Mouse (Mus musculus): ENCODE data around the gene Hfe2. TPM values are rescaled to one million over a fixed set of nuclear protein-coding genes. Genes with fewer than 3 reads are reported as not detected.
"Not testable (repeated sequence)": the region's sequence is repeated elsewhere in the genome, so short reads cannot be mapped to it uniquely, and the experiment has no call there.

Hfe2 gene
- total RNA-seq, 2 experiments from 2014 or later: 383 to 415 TPM

GRCm38 (mm10) chr3:96496216-96496615 lies 28.8 kb upstream of the Hfe2 start:
- DNase-seq: no peak

- DNase-seq: not testable (repeated sequence)
Observed at GRCm38 (mm10) chr3:96496620-96497275, 28.2 kb upstream of the Hfe2 start.

GRCm38 (mm10) chr3:96497451-96498028 lies 27.4 kb upstream of the Hfe2 start:
- peak; percentile 59 for DNase-seq

GRCm38 (mm10) chr3:96498476-96499245 lies 26.3 kb upstream of the Hfe2 start:
- DNase-seq: no peak

- peak; percentile 69 for DNase-seq
Observed at GRCm38 (mm10) chr3:96499481-96500288, 25.3 kb upstream of the Hfe2 start.

- DNase-seq: peak; percentile 89
Observed at GRCm38 (mm10) chr3:96500289-96500621, 24.7 kb upstream of the Hfe2 start.

GRCm38 (mm10) chr3:96500691-96501265 lies 24.2 kb upstream of the Hfe2 start:
- DNase-seq: peak; percentile 81

GRCm38 (mm10) chr3:96501391-96502115 lies 23.4 kb upstream of the Hfe2 start:
- DNase-seq: peak; percentile 87

- no peak for DNase-seq
Observed at GRCm38 (mm10) chr3:96502181-96503082, 22.5 kb upstream of the Hfe2 start.

GRCm38 (mm10) chr3:96503083-96503450 lies 21.9 kb upstream of the Hfe2 start:
- DNase-seq: peak; percentile 59

GRCm38 (mm10) chr3:96503946-96504345 lies 21.0 kb upstream of the Hfe2 start:
- no peak for DNase-seq

- no peak for DNase-seq
Observed at GRCm38 (mm10) chr3:96504931-96505330, 20.0 kb upstream of the Hfe2 start.

- DNase-seq: no peak
Observed at GRCm38 (mm10) chr3:96506396-96507047, 18.4 kb upstream of the Hfe2 start.

- not testable (repeated sequence) for DNase-seq
Observed at GRCm38 (mm10) chr3:96507966-96508365, 17.0 kb upstream of the Hfe2 start.

GRCm38 (mm10) chr3:96520171-96520570 lies 4.8 kb upstream of the Hfe2 start:
- DNase-seq: no peak

- no peak for DNase-seq
Observed at GRCm38 (mm10) chr3:96522149-96522548, 2.8 kb upstream of the Hfe2 start.

GRCm38 (mm10) chr3:96524028-96524810 lies 753 bp upstream of the Hfe2 start:
- DNase-seq: no peak

GRCm38 (mm10) chr3:96526013-96526762 lies 1.2 kb downstream of the Hfe2 start:
- DNase-seq: no peak

All from gastrocnemius, postnatal 10 days (tissue).